Mouse (Mus musculus) ES-Bruce4 (cell line): ENCODE measurements at regions not wholly inside any gene's neighbourhood (a gene's known extent, or its start where the extent isn't known, plus 50 kb on each side); places are given as distances from the start of the nearest gene placed in this dataset.

Experiments
- CTCF ChIP-seq: IDR thresholded peaks from one replicate; pipeline ENCODE4 v1.8.1; 2011; ENCODE audit warnings: low read depth, low read length
- POLR2A ChIP-seq: IDR thresholded peaks from one replicate; pipeline ENCODE4 v1.8.1; 2011; ENCODE audit warnings: low read length; ENCODE audit not compliant: insufficient read depth

- TF ChIP-seq CTCF (no peak), POLR2A (no peak)
These were observed 114.9 kb downstream of the Zfp706 start for GRCm38 (mm10) chr15:36892576-36893205.
